Mouse (Mus musculus) stomach, postnatal 0 days (tissue): ENCODE data around the gene Rftn2. TPM values are rescaled to one million over a fixed set of nuclear protein-coding genes. Genes with fewer than 3 reads are reported as not detected.
A peak's percentile ranks its signal among the peaks of the same experiment; 100 is the strongest.

Experiments
- ATAC-seq: fragments of 200-750 bp; cut with Nextera tagmentation; 2 replicates; pipeline ENCODE4 v1.8.0; 2017; ENCODE audit not compliant: low FRiP score, low TSS enrichment
- DNase-seq: peaks from one replicate; pipeline ENCODE4 v3.0.0-alpha.2; 2016; ENCODE audit warnings: low spot score
- H3K27ac ChIP-seq: fragments of 300-500 bp; sonication (generic); replicated peaks from 2 replicates; pipeline ENCODE4 v1.5.1; 2014; ENCODE audit warnings: mild to moderate bottlenecking, control low read depth
- H3K27me3 ChIP-seq: fragments of 300-500 bp; sonication (generic); 2 replicates; pipeline ENCODE4 v1.6.1; 2014; ENCODE audit warnings: low read length; ENCODE audit not compliant: control insufficient read depth, insufficient read depth
- H3K36me3 ChIP-seq: fragments of 300-500 bp; sonication (generic); 2 replicates; pipeline ENCODE4 v1.6.1; 2014; ENCODE audit warnings: low read length, mixed read lengths; ENCODE audit not compliant: control insufficient read depth, insufficient read depth
- H3K4me1 ChIP-seq: fragments of 300-500 bp; sonication (generic); replicated peaks from 2 replicates; pipeline ENCODE4 v1.6.1; 2014; ENCODE audit warnings: antibody characterized with exemption; ENCODE audit not compliant: control insufficient read depth, insufficient read depth
- H3K4me2 ChIP-seq: fragments of 300-500 bp; sonication (generic); replicated peaks from 2 replicates; pipeline ENCODE4 v1.6.1; 2014; ENCODE audit warnings: low read depth, mild to moderate bottlenecking, control low read depth, moderate library complexity
- H3K4me3 ChIP-seq: fragments of 300-500 bp; sonication (generic); 2 replicates; pipeline ENCODE4 v1.5.1; 2014; ENCODE audit warnings: low read depth, low read length, control low read depth
- H3K9ac ChIP-seq: fragments of 300-500 bp; sonication (generic); 2 replicates; pipeline ENCODE4 v1.6.1; 2014; ENCODE audit warnings: mild to moderate bottlenecking, low read length, control low read depth, mixed read lengths
- H3K9me3 ChIP-seq: fragments of 300-500 bp; sonication (generic); 2 replicates; pipeline ENCODE4 v1.6.1; 2016; ENCODE audit warnings: low read length; ENCODE audit not compliant: control insufficient read depth
- CTCF ChIP-seq: IDR thresholded peaks from 2 replicates; pipeline ENCODE4 v1.5.1; 2016; ENCODE audit warnings: antibody characterized with exemption, low read depth, mild to moderate bottlenecking, moderate library complexity
- EP300 ChIP-seq: optimal IDR thresholded peaks from 2 replicates; pipeline ENCODE3; 2016; ENCODE audit warnings: antibody characterized with exemption
- WGBS: fragments of 180-500 bp; shearing (Covaris S2); extraction: QIAGEN DNeasy Blood & Tissue Kit; methylation state at CpG from one replicate; pipeline ENCODE4 v1.1.7; 2014; 5-methylcytosine and 5-hydroxymethylcytosine counted together
- polyA plus RNA-seq: library from polyadenylated mRNA; unstranded; fragments of >200 nt; fragmentation: Nextera tagmentation; extraction: Ambion mirVana; gene quantifications from 2 replicates; pipeline ENCODE4 v1.2.1, GENCODE M21; 2015

Gene Rftn2
- polyA plus RNA-seq, 1 experiment from 2014 or later, result 3.0 TPM

- no peak overlapping the region for H3K4me2 ChIP-seq
- no peaks in the 10 kb centered on the region for H3K27me3 ChIP-seq
- 60% methylated on average over 10 of the region's 10 CpGs for WGBS
- H3K9me3 ChIP-seq, result no peaks in the 10 kb centered on the region
- TF ChIP-seq EP300 (no peak), CTCF (no peak; the same call in 1 of the 2 replicates)
- H3K4me1 ChIP-seq, result no peaks in the 10 kb centered on the region
- no peaks in the 10 kb centered on the region for H3K36me3 ChIP-seq
- H3K9ac ChIP-seq, result no peak overlapping the region
- ATAC-seq, result peak; percentile 90
- H3K27ac ChIP-seq, result peak overlapping the region; percentile 40
- H3K4me3 ChIP-seq, result no peak overlapping the region
- DNase-seq, result peak; percentile 68
Measured at GRCm38 (mm10) chr1:55173720-55174557, 52.6 kb downstream of the Rftn2 start.

GRCm38 (mm10) chr1:55171361-55172325, 54.9 kb downstream of the Rftn2 start:
- WGBS, result 58% methylated on average over 22 of the region's 22 CpGs
- Histone ChIP-seq H3K27ac (0 out of 2 replicates have a peak overlapping the region, but pooled peaks have one; percentile 9), H3K4me2 (peak overlapping the region; percentile 6; the same call in 1 of the 2 replicates), H3K9me3 (no peaks in the 10 kb centered on the region), H3K36me3 (no peaks in the 10 kb centered on the region), H3K27me3 (no peaks in the 10 kb centered on the region), H3K9ac (no peak overlapping the region), H3K4me1 (no peaks in the 10 kb centered on the region), H3K4me3 (no peak overlapping the region)
- ATAC-seq (no peak), DNase-seq (peak; percentile 33)
- TF ChIP-seq EP300 (no peak), CTCF (no peak)

DNA sequence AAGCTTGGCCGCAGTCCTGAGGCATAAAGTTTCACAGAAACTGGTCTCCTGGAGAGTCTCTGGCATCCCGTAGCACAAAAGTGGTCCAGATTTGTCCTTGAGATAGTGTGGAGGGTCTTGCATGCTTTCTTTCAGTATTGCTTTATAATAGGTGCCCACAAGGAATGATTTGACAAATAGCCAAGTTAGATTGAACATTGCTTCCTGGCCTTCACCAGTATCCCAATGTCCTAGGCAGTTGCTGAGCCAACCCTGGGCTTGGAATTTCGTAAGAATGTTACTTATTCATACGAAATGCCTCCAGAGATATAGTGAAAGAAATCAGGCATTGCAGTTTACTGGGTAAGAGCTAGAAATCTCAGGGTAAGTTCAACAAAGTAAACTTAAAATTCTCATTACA, 58.0 kb downstream of the Rftn2 start:
- H3K9me3 ChIP-seq, result no peaks in the 10 kb centered on the region

GRCm38 (mm10) chr1:55167560-55167959, 59.0 kb downstream of the Rftn2 start:
- no peak overlapping the region for H3K4me2 ChIP-seq
- no peaks in the 10 kb centered on the region for H3K4me1 ChIP-seq
- no peak overlapping the region for H3K9ac ChIP-seq
- no peak overlapping the region for H3K4me3 ChIP-seq
- H3K27me3 ChIP-seq, result no peaks in the 10 kb centered on the region
- H3K27ac ChIP-seq, result no peak overlapping the region
- ATAC-seq (no peak), DNase-seq (no peak)
- no peaks in the 10 kb centered on the region for H3K9me3 ChIP-seq
- 86% methylated on average over 4 of the region's 4 CpGs for WGBS
- TF ChIP-seq CTCF (no peak), EP300 (no peak)
- H3K36me3 ChIP-seq, result no peaks in the 10 kb centered on the region

More for the DNA sequence above, 58.0 kb downstream of the Rftn2 start:
- no peak for ATAC-seq
- DNase-seq, result no peak
- H3K9ac ChIP-seq, result no peak overlapping the region
- H3K4me1 ChIP-seq, result no peaks in the 10 kb centered on the region
- WGBS, result 96% methylated on average over 4 of the region's 4 CpGs
- no peak overlapping the region for H3K4me2 ChIP-seq
- no peak overlapping the region for H3K27ac ChIP-seq
- TF ChIP-seq EP300 (no peak), CTCF (no peak)
- H3K27me3 ChIP-seq, result no peaks in the 10 kb centered on the region
- no peak overlapping the region for H3K4me3 ChIP-seq
- no peaks in the 10 kb centered on the region for H3K36me3 ChIP-seq

DNA sequence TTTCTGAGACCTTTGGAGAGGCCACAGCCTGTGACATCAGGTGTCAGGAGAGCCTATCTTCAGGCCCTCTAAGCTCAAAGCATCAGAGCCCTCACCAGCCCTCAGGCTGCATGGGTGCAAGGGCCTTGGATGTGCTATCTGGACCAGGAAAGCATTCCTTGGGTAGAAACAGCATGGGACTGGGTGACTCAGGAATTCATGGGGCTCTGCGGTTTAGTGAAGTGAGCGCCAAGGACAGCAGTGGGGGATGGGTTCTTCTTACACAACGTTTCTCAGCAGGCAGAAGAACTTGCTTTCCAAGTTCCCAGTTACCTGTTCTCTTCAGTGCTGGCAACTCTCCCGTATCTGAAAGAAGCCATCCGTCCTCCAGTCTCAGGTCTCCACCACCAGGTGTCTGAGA, 62.6 kb downstream of the Rftn2 start:
- ATAC-seq (peak; percentile 49; the same call in 1 of the 2 replicates), DNase-seq (no peak)
- no peaks in the 10 kb centered on the region for H3K27me3 ChIP-seq
- no peaks in the 10 kb centered on the region for H3K4me1 ChIP-seq
- H3K4me2 ChIP-seq, result no peak overlapping the region
- no peaks in the 10 kb centered on the region; the same call in 1 of the 2 replicates for H3K36me3 ChIP-seq
- H3K9ac ChIP-seq, result no peak overlapping the region
- H3K4me3 ChIP-seq, result no peak overlapping the region
- no peak overlapping the region for H3K27ac ChIP-seq
- no peaks in the 10 kb centered on the region for H3K9me3 ChIP-seq
- TF ChIP-seq CTCF (no peak), EP300 (no peak)
- WGBS, result 64% methylated on average over 5 of the region's 5 CpGs
